8 mouse cellular contexts compared by ENCODE assay signal in genomic region chr12:36945964-36946363, GRCm38 (mm10).
DNase-seq lines count a peak whose midpoint lies in the region; ATAC-seq lines count a peak whose summit lies in the region.

No protein-coding gene starts in this region.

- no peak overlapping the region for H3K4me2 ChIP-seq in forebrain, embryonic 14.5 days (ENCODE audit: low read length)
- no peak overlapping the region for H3K4me2 ChIP-seq in heart, embryonic 14.5 days (ENCODE audit: low read length)

- H3K36me3 ChIP-seq in forebrain, embryonic 14.5 days (ENCODE audit: control insufficient read depth, insufficient read depth, low read length): no peaks in the 10 kb centered on the region
- H3K36me3 ChIP-seq in forebrain, embryonic 10.5 days (replicated peaks): no peaks in the 10 kb centered on the region
- H3K36me3 ChIP-seq in heart, embryonic 14.5 days (ENCODE audit: control insufficient read depth, insufficient read depth, low read length): no peaks in the 10 kb centered on the region

- no peak overlapping the region for H3K4me3 ChIP-seq in forebrain, embryonic 14.5 days (ENCODE audit: low read depth, low read length)
- no peak overlapping the region for H3K4me3 ChIP-seq in forebrain, embryonic 10.5 days
- H3K4me3 ChIP-seq in heart, embryonic 14.5 days (ENCODE audit: control insufficient read depth in 1 of 2, insufficient read depth in 1 of 2, low read depth in 1 of 2, low read length in 2 of 2): no peak overlapping the region

- no peaks in the 10 kb centered on the region for H3K27me3 ChIP-seq in forebrain, embryonic 14.5 days (replicated peaks; ENCODE audit: control insufficient read depth, insufficient read depth, low read length)
- no peaks in the 10 kb centered on the region for H3K27me3 ChIP-seq in forebrain, embryonic 10.5 days (ENCODE audit: poor library complexity, severe bottlenecking)
- no peaks in the 10 kb centered on the region for H3K27me3 ChIP-seq in heart, embryonic 14.5 days (ENCODE audit: control insufficient read depth, insufficient read depth, low read length)

- peak; percentile 52; the same call in 1 of the 2 replicates for ATAC-seq in forebrain, embryonic 14.5 days
- ATAC-seq in heart, embryonic 14.5 days (ENCODE audit: insufficient number of reproducible peaks, insufficient read depth, low FRiP score, low read depth): peak; percentile 64; the same call in 1 of the 2 replicates

- no peaks in the 10 kb centered on the region for H3K4me1 ChIP-seq in forebrain, embryonic 14.5 days (ENCODE audit: control insufficient read depth, insufficient read depth, low read length)
- peaks cover 4% of the 10 kb centered on the region; the same call in 1 of the 2 replicates for H3K4me1 ChIP-seq in forebrain, embryonic 10.5 days
- 0 out of 4 replicates have a peak, but pooled peaks cover 0 to 6% of the 10 kb centered on the region in 2 experiments for H3K4me1 ChIP-seq in heart, embryonic 14.5 days (ENCODE audit: control insufficient read depth in 2 of 2, insufficient read depth in 2 of 2, low read length in 2 of 2)

- no peak overlapping the region for H3K9ac ChIP-seq in forebrain, embryonic 14.5 days (ENCODE audit: low read length)
- H3K9ac ChIP-seq in heart, embryonic 14.5 days (ENCODE audit: low read length): no peak overlapping the region

- peak; percentile 66 for DNase-seq in forebrain, embryonic 14.5 days (ENCODE audit: low spot score)
- DNase-seq in forebrain, embryonic 10.5 days (ENCODE audit: extremely low spot score, low spot score): no peak
- peak; percentile 77 for DNase-seq in adrenal gland, postnatal 10 days
- DNase-seq in lung, adult 18-20 months: peak; percentile 81 to 85
- DNase-seq in layer of hippocampus, postnatal 36 days: no peak
- DNase-seq in left cerebral cortex, adult 9 months (ENCODE audit: low spot score in 2 of 2): no peak
- no peak for DNase-seq in retina, postnatal 1 day

- H3K27ac ChIP-seq in forebrain, embryonic 14.5 days (ENCODE audit: low read depth, low read length): no peak overlapping the region
- H3K27ac ChIP-seq in forebrain, embryonic 10.5 days: no peak overlapping the region
- no peak overlapping the region for H3K27ac ChIP-seq in heart, embryonic 14.5 days (replicated peaks in 1 of 2; ENCODE audit: control insufficient read depth in 1 of 2, insufficient read depth in 1 of 2, low read depth in 2 of 2, low read length in 2 of 2)

- H3K9me3 ChIP-seq in forebrain, embryonic 14.5 days (replicated peaks; ENCODE audit: control insufficient read depth, low read length): no peaks in the 10 kb centered on the region
- H3K9me3 ChIP-seq in forebrain, embryonic 10.5 days: no peaks in the 10 kb centered on the region
- H3K9me3 ChIP-seq in heart, embryonic 14.5 days (ENCODE audit: control insufficient read depth, low read length): no peaks in the 10 kb centered on the region

- 59% methylated on average over 1 of the region's 1 CpGs for WGBS in forebrain, embryonic 14.5 days
- WGBS in forebrain, embryonic 10.5 days: 71% methylated on average over 1 of the region's 1 CpGs
- WGBS in heart, embryonic 14.5 days: 27% methylated on average over 1 of the region's 1 CpGs

Comparison
In these comparisons a context has a peak if more than half of its experiments do, and no peak if none do; other contexts are left out.
1. DNase-seq: peak in forebrain, embryonic 14.5 days (single experiment), adrenal gland, postnatal 10 days (single experiment) and lung, adult 18-20 months (2 of 2); none in forebrain, embryonic 10.5 days (single experiment), layer of hippocampus, postnatal 36 days (0 of 2), left cerebral cortex, adult 9 months (0 of 2) and retina, postnatal 1 day (single experiment).